Mouse (Mus musculus) lung, embryonic 16.5 days (tissue): Measurements from ENCODE around the gene Pdgfb. TPM values are rescaled to one million over a fixed set of nuclear protein-coding genes. Genes with fewer than 3 reads are reported as not detected.

Source experiments
- ATAC-seq: fragments of 200-750 bp; cut with Nextera tagmentation; 2 replicates; pipeline ENCODE4 v1.8.0; 2017; ENCODE audit warnings: low read depth, mild to moderate bottlenecking, moderate library complexity
- H3K27ac ChIP-seq: fragments of 300-500 bp; sonication (generic); 2 replicates; pipeline ENCODE4 v1.5.1; 2014; ENCODE audit warnings: mild to moderate bottlenecking, control low read depth, low read length
- H3K27me3 ChIP-seq: fragments of 300-500 bp; sonication (generic); 2 replicates; pipeline ENCODE4 v1.6.1; 2014; ENCODE audit warnings: low read depth, low read length, mixed read lengths; ENCODE audit not compliant: control insufficient read depth, insufficient read depth
- H3K36me3 ChIP-seq: fragments of 300-500 bp; sonication (generic); 2 replicates; pipeline ENCODE4 v1.6.1; 2014; ENCODE audit warnings: low read length; ENCODE audit not compliant: control insufficient read depth, insufficient read depth
- H3K4me1 ChIP-seq: fragments of 300-500 bp; sonication (generic); replicated peaks from 2 replicates; pipeline ENCODE4 v1.6.1; 2014; ENCODE audit warnings: low read length, mixed read lengths; ENCODE audit not compliant: control insufficient read depth, insufficient read depth
- H3K4me2 ChIP-seq: fragments of 300-500 bp; sonication (generic); 2 replicates; pipeline ENCODE4 v1.6.1; 2014; ENCODE audit warnings: low read depth, low read length, control low read depth
- H3K4me3 ChIP-seq: fragments of 300-500 bp; sonication (generic); 2 replicates; pipeline ENCODE4 v1.5.1; 2014; ENCODE audit warnings: mild to moderate bottlenecking, low read length, control low read depth
- H3K9ac ChIP-seq: fragments of 300-500 bp; sonication (generic); 2 replicates; pipeline ENCODE4 v1.6.1; 2014; ENCODE audit warnings: low read length, control low read depth
- H3K9me3 ChIP-seq: fragments of 300-500 bp; sonication (generic); 2 replicates; pipeline ENCODE4 v1.6.1; 2016; ENCODE audit warnings: low read length; ENCODE audit not compliant: control insufficient read depth
- WGBS: fragments of 180-500 bp; shearing (Covaris S2); extraction: QIAGEN DNeasy Blood & Tissue Kit; methylation state at CpG from one replicate; pipeline ENCODE4 v1.1.7; 2014; 5-methylcytosine and 5-hydroxymethylcytosine counted together
- polyA plus RNA-seq: library from polyadenylated mRNA; unstranded; fragments of >200 nt; fragmentation: Nextera tagmentation; extraction: Ambion mirVana; gene quantifications from 2 replicates; pipeline ENCODE4 v1.2.1, GENCODE M21; 2015

Gene Pdgfb
- polyA plus RNA-seq, 1 experiment from 2014 or later: 7.7 TPM

DNA sequence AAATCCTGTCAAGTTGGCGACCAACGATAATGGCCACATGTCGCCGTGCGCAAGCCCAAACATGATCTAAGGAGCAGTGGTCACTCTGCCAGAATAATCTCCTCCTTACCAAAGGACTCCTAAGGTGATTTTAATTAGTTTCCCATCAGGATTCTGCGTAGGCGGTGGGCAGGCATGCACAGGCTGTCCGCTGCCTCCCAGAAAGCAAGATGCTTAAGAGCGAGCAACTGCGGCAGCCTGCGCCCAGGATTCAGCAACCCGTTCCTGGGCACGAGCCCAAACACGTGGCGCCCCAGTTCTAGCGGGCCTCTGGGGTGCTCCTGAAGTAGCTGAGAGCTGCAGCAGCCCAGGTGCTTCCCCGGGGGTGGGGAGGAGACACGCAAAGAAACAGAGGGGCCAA is 52.1 kb downstream of the Pdgfb start:
- no peaks in the 10 kb centered on the region for H3K4me1 ChIP-seq
- no peak overlapping the region for H3K27ac ChIP-seq
- WGBS: 87% methylated on average over 18 of the region's 18 CpGs
- no peak for ATAC-seq
- H3K27me3 ChIP-seq: no peaks in the 10 kb centered on the region
- H3K9me3 ChIP-seq: no peaks in the 10 kb centered on the region
- H3K4me3 ChIP-seq: no peak overlapping the region
- no peaks in the 10 kb centered on the region for H3K36me3 ChIP-seq
- H3K9ac ChIP-seq: no peak overlapping the region
- H3K4me2 ChIP-seq: no peak overlapping the region

DNA sequence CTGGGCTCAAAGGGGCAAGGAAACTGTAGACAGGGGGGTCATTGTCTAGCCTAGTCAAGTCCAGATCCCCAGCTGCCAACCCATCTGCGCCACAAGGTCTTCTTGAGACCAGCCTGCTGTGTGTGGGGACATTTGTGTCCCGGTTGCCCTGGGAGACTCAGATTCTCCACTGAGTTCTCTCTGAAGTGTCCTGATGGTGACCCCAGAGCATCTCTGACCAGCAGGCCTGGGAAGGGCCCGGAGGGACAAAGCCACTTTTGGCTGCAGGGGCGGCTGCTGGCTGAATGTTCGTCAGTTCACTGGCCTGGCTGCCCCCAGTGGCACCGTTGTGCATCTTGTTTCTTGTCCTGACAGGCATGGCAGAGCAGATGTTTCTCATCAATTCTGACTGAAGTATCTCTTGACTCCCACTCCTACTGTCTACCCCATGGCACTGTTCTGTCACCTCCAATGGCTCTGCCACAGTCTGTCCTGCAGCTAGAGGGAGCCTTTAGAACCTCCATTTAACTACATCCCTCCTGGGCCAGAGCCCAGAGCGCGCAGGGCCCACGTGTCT is 53.3 kb downstream of the Pdgfb start:
- 59% methylated on average over 9 of the region's 9 CpGs for WGBS
- Histone ChIP-seq H3K9me3 (no peaks in the 10 kb centered on the region), H3K4me3 (no peak overlapping the region), H3K9ac (no peak overlapping the region), H3K27me3 (no peaks in the 10 kb centered on the region), H3K27ac (no peak overlapping the region), H3K36me3 (no peaks in the 10 kb centered on the region), H3K4me2 (no peak overlapping the region), H3K4me1 (no peaks in the 10 kb centered on the region; the same call in 1 of the 2 replicates)
- no peak for ATAC-seq

DNA sequence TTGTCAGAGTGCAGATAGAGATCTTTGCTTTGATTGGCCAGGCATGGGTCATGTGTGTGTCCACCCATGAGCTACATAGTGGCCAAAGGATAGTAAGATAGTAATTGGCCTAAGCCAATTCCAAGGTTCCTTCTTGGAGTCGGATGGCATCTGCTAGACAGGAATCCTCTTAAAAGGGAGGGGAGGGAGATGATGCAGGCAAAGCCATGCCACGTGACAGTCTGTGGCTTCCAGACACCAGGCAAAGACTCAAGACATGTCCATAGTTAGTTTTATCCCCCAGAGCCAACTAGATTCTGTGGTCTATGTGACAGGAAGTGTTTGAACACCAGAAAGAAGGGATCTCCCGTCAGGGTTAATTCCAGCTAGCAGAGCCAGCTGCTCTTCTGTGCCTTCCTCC is 56.4 kb downstream of the Pdgfb start:
- Histone ChIP-seq H3K4me1 (no peaks in the 10 kb centered on the region; the same call in none of the 2 replicates), H3K27me3 (no peaks in the 10 kb centered on the region), H3K36me3 (no peaks in the 10 kb centered on the region), H3K27ac (no peak overlapping the region), H3K9ac (no peak overlapping the region), H3K9me3 (no peaks in the 10 kb centered on the region), H3K4me3 (no peak overlapping the region), H3K4me2 (no peak overlapping the region)
- ATAC-seq: no peak
- WGBS: 49% methylated on average over 3 of the region's 3 CpGs

DNA sequence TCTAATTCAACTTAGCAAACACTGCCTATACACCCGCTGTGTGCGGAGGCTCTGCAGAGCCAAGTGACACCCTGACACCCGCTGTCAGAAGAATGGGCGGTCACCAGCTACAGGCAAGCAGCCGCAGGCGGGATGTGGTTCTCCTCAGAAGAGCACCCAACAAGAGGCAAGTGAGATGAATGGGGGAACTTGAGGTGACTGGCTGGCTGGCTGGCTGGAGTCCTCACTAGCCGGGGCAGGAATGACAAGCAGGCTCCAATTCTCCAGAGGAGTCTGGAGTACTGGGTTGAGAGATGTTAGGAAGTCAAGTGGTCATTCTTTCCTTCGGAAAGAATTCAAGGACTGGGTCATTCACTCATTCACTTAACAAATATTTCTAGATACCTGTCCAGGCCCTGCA is 58.2 kb downstream of the Pdgfb start:
- no peaks in the 10 kb centered on the region for H3K9me3 ChIP-seq
- WGBS: 50% methylated on average over 8 of the region's 8 CpGs
- no peak overlapping the region for H3K4me2 ChIP-seq
- no peaks in the 10 kb centered on the region for H3K36me3 ChIP-seq
- no peak overlapping the region for H3K4me3 ChIP-seq
- no peak overlapping the region for H3K9ac ChIP-seq
- peaks cover 13% of the 10 kb centered on the region for H3K4me1 ChIP-seq
- no peaks in the 10 kb centered on the region for H3K27me3 ChIP-seq
- H3K27ac ChIP-seq: peak overlapping the region; percentile 45; the same call in 1 of the 2 replicates
- ATAC-seq: peak; percentile 77

DNA sequence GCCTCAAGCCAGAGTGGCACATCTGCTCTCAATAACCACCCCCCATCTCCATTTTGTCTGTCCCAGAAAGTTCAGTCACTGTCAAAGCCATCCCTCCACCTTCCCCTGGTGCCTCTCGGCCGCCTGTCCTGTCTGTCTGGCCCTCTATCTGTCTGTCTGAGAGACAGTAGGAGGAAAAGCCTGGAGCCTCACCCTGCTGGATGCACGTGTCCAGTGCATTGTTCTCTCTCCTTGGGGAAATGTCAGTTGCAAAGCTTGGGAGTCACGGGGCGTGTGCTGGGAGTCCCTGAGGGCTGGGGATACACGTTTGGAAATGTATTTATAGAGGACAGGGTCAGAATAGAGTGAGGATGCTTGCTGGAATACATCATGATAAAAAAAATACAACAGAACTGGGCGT is 61.3 kb downstream of the Pdgfb start:
- Histone ChIP-seq H3K27ac (peak overlapping the region; percentile 60; the same call in 1 of the 2 replicates), H3K4me3 (no peak overlapping the region), H3K9ac (no peak overlapping the region), H3K9me3 (no peaks in the 10 kb centered on the region), H3K4me2 (no peak overlapping the region), H3K4me1 (peaks cover 30% of the 10 kb centered on the region), H3K36me3 (no peaks in the 10 kb centered on the region), H3K27me3 (no peaks in the 10 kb centered on the region)
- WGBS: 64% methylated on average over 7 of the region's 7 CpGs
- no peak for ATAC-seq

DNA sequence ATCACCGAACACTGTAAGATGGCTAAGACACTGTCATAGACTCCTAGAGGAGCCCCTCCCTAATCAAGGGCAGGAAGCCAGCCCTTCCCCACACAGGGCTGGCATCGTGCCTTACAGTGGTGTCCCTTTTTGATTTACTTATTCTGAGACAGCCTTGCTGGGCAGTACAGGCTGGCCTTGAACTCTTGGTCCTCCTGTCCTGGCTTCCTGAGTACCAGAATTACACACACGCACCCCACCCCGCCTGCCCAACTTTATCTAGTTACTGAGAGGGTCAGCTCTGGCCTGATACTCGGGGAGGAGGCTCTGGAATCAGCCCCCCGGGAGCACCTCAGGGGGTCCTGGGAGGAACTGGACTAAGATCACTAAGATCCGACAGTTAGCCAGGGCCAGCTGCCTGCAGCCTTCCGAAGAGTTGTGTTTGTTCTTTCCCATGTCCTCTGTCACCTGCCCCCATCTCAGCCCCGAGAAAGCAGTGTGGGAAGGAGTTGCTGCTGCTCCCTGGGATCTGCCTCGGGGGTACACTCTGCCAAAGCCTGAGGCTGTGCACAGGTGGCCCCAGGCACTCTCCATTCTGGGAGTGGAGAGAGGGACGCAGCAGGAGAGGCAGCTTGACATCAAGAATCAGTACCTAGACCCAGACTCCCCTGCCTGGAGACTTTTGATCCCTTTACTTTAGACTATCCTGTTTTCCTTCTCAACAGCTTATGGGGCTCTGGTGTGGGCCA is 62.1 kb downstream of the Pdgfb start:
- 24% methylated on average over 11 of the region's 11 CpGs for WGBS
- peak overlapping the region; percentile 60 for H3K27ac ChIP-seq
- peak overlapping the region; percentile 28; the same call in 1 of the 2 replicates for H3K4me2 ChIP-seq
- H3K9me3 ChIP-seq: no peaks in the 10 kb centered on the region
- 0 out of 2 replicates have a peak overlapping the region, but pooled peaks have one; percentile 11 for H3K9ac ChIP-seq
- no peaks in the 10 kb centered on the region for H3K27me3 ChIP-seq
- H3K36me3 ChIP-seq: no peaks in the 10 kb centered on the region
- no peak overlapping the region for H3K4me3 ChIP-seq
- peaks cover 30% of the 10 kb centered on the region for H3K4me1 ChIP-seq
- peak; percentile 53 for ATAC-seq

DNA sequence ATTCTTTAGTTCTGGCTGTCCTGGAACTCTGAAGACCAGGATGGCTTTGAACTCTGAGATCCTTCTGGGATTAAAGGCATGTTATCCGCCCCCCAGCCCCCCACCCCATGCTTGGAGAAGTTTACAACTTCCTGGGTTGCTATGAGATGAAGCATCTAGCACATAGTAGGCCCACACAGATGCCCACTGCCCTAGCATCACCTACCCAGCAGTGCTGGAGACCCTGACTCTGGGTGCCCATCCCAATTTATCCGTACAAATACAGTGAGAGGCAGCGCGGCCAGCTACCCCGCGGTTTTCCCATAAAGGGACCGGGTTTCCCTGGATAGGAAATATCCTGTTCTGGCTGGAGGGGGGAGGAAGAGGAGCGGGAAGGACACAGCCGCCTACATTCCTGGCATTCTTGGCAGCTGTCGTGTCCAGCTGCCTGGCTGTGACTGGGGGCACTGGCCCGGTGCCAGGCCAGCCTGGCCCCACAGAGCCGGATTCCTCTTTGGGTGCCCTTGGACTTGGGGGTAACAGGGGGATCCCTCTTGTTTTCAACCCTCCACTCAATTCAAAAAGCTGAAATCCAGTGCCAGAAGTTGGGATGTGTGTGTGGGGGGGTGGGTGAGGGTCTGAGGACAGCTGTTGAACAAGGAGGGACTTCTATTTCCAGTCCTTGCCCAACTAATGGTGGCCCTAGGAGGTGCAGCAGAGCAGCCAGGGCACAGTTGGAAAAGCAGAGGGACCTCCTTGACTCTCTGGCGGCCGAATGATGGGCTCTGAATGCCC is 62.9 kb downstream of the Pdgfb start:
- 14% methylated on average over 14 of the region's 14 CpGs for WGBS
- no peaks in the 10 kb centered on the region for H3K36me3 ChIP-seq
- H3K27ac ChIP-seq: peak overlapping the region; percentile 60
- peak; percentile 65 for ATAC-seq
- H3K4me1 ChIP-seq: peaks cover 30% of the 10 kb centered on the region
- peak overlapping the region; percentile 47; the same call in 1 of the 2 replicates for H3K9ac ChIP-seq
- no peaks in the 10 kb centered on the region for H3K9me3 ChIP-seq
- H3K4me2 ChIP-seq: peak overlapping the region; percentile 28
- H3K27me3 ChIP-seq: no peaks in the 10 kb centered on the region
- no peak overlapping the region for H3K4me3 ChIP-seq

DNA sequence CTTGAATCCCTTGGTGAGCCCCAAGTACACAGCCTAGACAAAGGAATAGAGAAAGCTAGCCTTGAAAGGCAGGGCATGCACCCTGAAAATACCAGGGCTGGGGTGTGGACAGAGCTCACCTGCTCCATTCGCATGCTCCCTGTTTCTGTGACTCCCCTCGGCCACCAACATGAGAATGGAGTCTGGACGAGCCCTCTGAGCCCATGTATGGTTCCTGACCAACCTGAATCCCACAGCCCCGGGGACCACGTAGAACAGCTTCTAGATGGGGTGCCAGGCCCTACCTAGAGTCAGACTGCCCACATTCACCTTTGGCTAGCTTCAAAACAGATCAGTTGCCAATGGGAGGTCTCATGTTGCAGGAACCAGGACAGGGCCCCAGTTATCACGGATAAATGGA is 63.6 kb downstream of the Pdgfb start:
- WGBS: 68% methylated on average over 6 of the region's 6 CpGs
- H3K27me3 ChIP-seq: no peaks in the 10 kb centered on the region
- H3K9ac ChIP-seq: peak overlapping the region; percentile 63; the same call in 1 of the 2 replicates
- peaks cover 30% of the 10 kb centered on the region for H3K4me1 ChIP-seq
- no peaks in the 10 kb centered on the region for H3K36me3 ChIP-seq
- no peak for ATAC-seq
- no peak overlapping the region for H3K4me3 ChIP-seq
- peak overlapping the region; percentile 60 for H3K27ac ChIP-seq
- H3K9me3 ChIP-seq: no peaks in the 10 kb centered on the region
- H3K4me2 ChIP-seq: no peak overlapping the region
